Mouse (Mus musculus) 3T3-L1 (cell line): ENCODE measurements around the gene Sdk1.
"Not testable (repeated sequence)": the region's sequence is repeated elsewhere in the genome, so short reads cannot be mapped to it uniquely, and the experiment has no call there.

ENCODE experiments used
- DNase-seq: peaks from one replicate; pipeline ENCODE4 v3.0.0-alpha.2; 2015; ENCODE audit warnings: low read depth, low spot score

Gene Sdk1

DNA sequence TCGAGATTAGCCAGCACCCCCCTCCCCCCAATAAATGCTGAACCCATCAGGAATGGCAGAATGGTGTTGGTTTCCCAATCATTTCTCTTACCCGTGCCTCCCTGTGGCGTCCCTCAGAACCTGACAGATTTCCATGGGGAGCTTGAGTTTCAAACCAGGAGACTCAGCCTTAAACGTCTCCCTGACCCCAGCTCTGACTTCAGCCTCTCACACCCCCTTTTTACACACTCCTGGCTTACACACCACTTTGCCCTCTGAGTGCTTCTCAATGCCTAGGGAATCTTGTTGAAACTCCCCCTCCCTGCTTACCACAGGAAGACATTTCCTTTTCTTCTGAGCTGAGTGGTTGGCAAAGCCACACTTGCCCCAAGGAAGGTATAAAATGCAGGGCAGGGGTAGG lies 392.0 kb downstream of the Sdk1 start:
- DNase-seq = no peak

- no peak for DNase-seq
These were observed 395.1 kb downstream of the Sdk1 start for GRCm38 (mm10) chr5:141636406-141636805.

DNA sequence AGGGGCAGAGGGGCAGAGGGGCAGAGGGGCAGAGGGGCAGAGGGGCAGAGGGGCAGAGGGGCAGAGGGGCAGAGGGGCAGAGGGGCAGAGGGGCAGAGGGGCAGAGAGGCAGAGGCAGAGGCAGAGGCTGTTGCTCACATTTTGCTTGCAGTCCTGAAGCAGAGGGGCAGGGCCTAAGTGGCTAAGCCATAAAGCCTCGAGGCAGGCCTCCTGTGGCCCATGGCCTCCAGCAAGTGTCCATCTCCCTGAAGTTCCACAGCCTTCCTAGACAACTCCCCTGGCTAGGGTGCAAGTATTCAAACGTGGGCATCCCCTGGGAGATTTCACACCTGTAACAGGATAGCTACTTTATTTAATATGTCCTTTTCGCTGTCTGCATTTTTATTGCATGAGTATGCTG lies 395.8 kb downstream of the Sdk1 start:
- not testable (repeated sequence) for DNase-seq

GRCm38 (mm10) chr5:141645671-141646070 lies 404.4 kb downstream of the Sdk1 start:
- no peak for DNase-seq

DNA sequence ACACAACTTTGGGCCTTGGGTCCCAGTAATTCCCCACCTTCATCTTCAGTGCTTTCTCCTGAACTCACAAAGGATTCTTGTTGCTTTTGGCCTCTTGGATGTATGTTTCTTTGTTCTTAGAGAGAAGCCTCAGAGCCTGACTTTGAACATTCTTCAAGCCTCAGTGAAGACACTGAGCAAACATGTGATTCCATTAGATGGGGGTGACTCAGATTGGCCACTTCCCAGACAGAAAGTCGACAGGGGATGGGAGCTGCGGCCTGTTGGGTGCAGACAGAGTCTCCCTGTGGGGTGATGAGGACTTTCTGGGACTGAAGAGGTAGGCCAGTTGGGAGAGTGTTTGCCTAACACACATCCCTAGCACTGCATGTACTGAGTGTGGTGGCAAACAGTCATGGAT lies 405.3 kb downstream of the Sdk1 start:
- no peak for DNase-seq

GRCm38 (mm10) chr5:141649831-141650375 lies 408.6 kb downstream of the Sdk1 start:
- DNase-seq = no peak

DNA sequence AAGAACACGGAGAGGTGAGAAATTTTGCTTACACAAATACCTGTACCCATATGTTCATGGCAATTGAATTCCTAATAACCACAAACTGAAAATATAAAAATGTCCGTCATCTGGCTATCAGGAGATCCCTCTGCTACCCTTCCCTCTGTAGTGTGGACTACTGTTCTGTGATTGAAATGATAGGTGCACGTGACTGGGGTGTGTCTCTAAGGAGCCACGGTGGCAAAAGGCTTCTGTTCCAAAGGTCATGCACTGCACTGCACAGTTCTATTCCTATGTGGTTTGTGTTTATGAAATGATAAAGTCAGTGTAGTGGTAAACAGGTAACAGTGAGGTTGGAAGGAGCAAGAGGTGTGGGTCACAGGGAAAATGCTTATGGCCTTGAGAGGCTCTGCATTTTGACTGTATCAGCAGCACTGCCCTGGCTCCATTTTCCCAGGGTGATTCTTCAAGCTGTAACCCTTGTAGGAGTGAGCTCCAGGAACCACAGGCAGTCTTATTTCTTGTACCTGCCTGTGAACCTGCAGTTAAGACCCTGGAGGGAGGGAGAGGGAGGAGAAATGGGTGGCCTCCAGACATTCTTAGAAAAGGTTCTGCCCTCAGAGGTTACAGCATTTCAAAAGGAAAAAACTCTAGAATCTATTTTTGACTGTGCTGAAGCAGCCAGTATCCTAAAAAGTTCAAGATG lies 410.5 kb downstream of the Sdk1 start:
- no peak for DNase-seq

GRCm38 (mm10) chr5:141676371-141676770 lies 435.1 kb downstream of the Sdk1 start:
- no peak for DNase-seq

DNA sequence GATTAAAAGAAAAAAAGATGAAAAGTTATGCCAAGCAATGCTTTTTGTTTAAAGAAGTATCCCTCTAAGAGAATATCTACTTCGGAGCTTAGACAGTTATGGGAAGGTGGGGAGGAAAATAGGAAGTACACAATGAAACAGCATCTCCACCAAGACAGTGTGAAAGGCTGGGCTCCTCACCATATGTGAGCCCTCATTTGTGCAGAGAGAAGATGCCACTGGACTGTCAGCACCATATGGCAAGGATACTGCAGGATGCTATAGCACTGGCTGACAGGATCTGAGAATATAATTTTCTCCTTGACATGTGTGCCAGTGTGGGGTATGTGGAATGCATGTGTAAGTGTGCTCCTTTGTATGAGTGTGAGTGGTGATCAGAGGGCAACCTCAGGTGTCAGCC lies 435.7 kb downstream of the Sdk1 start:
- DNase-seq = no peak

- DNase-seq = no peak
These were observed 436.6 kb downstream of the Sdk1 start for GRCm38 (mm10) chr5:141677841-141678240.

DNA sequence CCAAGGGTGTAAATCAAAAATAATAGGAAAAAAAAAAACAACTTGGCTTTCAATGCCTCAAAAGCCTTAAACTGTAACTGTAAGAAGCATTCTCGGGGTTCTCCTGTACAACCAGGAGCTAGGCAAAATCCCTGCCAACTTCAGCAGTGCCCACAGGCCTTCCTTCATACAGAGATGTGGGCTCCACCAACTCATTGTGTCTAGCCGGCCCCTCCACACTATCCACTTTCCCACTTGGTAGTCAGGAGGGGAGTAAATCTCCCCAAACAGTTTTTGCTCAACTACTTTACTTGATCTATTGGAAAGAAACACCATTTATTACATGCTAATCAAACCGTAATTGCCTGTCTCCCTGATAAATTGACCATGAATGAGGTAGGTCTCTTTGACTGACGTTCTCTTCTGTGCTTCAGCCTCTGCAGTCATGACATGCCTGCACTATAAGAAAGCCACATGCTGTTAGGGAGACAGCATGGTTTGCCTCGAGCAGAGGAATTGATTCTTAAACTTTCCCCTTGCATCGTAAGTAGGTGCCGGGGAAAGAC lies 445.7 kb downstream of the Sdk1 start:
- DNase-seq = no peak

- DNase-seq = no peak
These were observed 448.3 kb downstream of the Sdk1 start for GRCm38 (mm10) chr5:141689442-141690105.

DNA sequence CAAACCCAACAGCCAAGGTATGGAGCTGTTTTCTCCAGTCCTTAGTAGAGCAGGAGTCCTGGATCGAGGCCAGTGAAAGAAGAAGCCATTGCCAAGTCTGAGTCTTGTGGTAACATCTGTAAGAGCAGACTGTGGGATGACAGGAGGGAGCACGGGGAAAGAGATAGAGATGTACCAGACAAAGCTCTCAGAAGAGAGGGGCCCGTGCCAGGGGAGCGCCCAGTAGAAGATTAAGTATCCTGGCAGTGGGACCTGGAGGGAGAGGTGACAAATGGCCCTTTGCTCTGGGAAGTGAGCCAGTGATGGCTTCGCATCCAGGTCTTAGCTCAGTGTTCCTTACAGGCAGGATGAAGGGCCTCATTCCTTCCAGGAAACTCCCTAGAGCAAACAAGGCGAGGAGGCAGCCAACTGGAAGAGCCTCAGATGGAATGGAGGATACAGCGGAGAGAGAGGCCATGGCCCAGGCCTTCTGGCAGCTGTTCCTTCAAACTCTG lies 450.2 kb downstream of the Sdk1 start:
- DNase-seq = no peak

GRCm38 (mm10) chr5:141693716-141694115 lies 452.4 kb downstream of the Sdk1 start:
- DNase-seq = no peak

GRCm38 (mm10) chr5:141694901-141695300 lies 453.6 kb downstream of the Sdk1 start:
- no peak for DNase-seq

DNA sequence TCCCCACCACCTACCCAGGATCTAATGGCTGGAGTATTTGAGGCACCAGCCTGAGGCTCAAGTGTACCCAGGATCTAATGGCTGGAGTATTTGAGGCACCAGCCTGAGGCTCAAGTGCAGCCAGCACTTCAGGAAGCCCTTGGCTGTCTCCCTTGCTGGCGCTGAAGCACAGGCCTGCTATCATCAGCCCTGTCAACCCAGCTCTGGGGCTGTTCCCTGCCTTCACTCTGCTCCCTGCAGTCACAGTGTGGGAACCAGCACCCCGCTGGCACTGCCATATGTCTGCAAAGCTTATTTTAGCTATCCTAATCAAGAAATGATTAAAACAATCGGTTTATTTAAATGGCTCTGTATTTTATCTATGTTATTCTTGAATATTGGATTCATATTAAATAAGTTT lies 457.1 kb downstream of the Sdk1 start:
- no peak for DNase-seq

DNA sequence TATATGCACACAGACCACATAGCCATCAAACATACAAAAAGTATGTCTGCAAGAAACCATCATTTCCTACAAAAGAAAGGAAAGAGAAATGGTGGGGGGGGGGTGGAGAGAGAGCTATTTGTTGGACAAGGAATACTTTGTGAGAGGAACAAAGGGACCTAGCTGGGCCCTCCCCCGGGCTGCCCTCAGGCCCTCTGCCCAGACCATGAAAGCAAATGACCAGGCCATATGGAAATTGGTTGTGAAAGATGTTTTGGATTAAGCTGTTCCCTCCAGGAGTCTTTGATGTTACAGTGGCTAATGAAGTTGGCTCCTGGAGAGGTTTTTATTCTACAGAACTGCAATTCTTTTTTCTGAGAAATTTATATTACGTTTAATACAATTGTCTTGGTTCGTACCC lies 479.5 kb downstream of the Sdk1 start:
- no peak for DNase-seq

DNA sequence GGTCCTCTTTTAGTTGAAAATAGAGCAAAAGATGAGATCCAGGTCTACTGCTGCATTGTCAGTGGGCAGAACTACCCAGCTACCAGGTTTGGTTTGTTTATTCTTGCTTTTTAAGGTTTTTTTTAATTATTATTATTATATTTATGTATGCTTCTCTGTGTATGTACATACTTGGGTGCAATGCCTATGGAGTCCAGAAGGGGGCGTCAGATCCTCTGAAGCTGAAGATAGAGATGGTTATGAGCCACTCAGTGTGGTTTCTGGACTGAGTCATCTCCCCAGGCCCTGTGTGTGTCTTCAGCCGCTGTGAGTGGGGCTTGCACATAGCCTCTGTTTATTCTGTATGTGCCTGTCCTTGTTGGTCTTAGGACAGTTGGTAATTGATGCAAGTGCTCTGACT lies 486.7 kb downstream of the Sdk1 start:
- no peak for DNase-seq

DNA sequence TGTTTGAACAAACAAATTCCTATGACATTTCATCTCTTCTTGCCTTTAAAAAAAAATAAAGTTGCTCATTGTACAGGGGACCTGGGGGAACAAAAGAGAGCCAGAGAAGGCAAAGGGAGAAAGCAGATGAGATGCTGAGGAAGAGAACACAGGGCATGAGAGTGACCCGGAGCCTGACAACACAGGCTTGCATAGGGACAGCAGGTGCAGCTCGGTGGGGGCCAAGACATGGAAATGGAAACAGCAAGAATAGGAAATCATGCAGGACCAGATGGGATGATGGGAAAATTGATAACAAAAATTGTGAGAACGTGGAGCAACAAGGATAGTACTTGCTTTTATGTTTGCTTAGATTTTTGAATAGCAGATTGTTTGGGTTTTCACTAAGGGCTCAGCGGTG lies 488.7 kb downstream of the Sdk1 start:
- DNase-seq = no peak

GRCm38 (mm10) chr5:141738725-141739124 lies 497.4 kb downstream of the Sdk1 start:
- no peak for DNase-seq

- DNase-seq = no peak
These were observed 507.5 kb downstream of the Sdk1 start for GRCm38 (mm10) chr5:141748793-141749192.

GRCm38 (mm10) chr5:141754278-141754677 lies 513.0 kb downstream of the Sdk1 start:
- DNase-seq = no peak

DNA sequence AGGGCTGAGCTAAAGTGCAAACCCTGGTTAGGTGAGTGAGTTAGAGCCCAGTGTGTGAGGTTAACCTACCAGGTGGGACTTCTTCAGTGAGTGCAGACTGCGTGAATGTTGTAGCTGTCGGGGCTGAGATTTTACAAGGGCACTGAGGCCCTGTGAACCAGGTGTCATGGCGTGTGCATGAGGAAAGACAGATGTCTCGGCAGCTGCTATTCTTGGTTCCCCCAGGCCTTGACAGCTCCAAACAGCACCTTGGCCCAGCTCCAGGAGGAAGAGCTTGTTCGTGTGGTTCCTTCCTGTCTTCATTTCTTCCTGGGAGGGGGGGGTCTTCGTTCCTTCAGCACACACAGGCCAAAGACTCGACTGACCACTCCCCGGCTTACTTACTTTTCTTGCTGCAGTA lies 517.6 kb downstream of the Sdk1 start:
- DNase-seq = no peak
